Mouse (Mus musculus) liver, embryonic 14.5 days (tissue): ENCODE measurements at regions not wholly inside any gene's neighbourhood (a gene's known extent, or its start where the extent isn't known, plus 50 kb on each side); places are given as distances from the start of the nearest gene placed in this dataset.
A peak's percentile ranks its signal among the peaks of the same experiment; 100 is the strongest.

Experiments
- ATAC-seq: fragments of 200-750 bp; cut with Nextera tagmentation; 2 replicates; pipeline ENCODE4 v1.8.0; 2017; ENCODE audit warnings: moderate number of reproducible peaks, mild to moderate bottlenecking, moderate library complexity; ENCODE audit not compliant: insufficient read depth
- DNase-seq, 3 experiments: peaks; one replicate each; pipeline ENCODE4 v3.0.0-alpha.2; 2012 to 2013; ENCODE audit warnings: low read depth in 3 of 3, low spot score in 3 of 3
- H3K27ac ChIP-seq: fragments of 300-500 bp; sonication (generic); 2 replicates; pipeline ENCODE4 v1.5.1; 2014; ENCODE audit warnings: moderate library complexity, mild to moderate bottlenecking, control low read depth, inconsistent platforms
- H3K27me3 ChIP-seq: fragments of 300-500 bp; sonication (generic); 2 replicates; pipeline ENCODE4 v1.6.1; 2014; ENCODE audit warnings: mild to moderate bottlenecking, low read length, moderate library complexity; ENCODE audit not compliant: control insufficient read depth, insufficient read depth
- H3K36me3 ChIP-seq: fragments of 300-500 bp; sonication (generic); replicated peaks from 2 replicates; pipeline ENCODE4 v1.6.1; 2014; ENCODE audit warnings: low read depth; ENCODE audit not compliant: control insufficient read depth, insufficient read depth
- H3K4me1 ChIP-seq, 2 experiments: fragments of 200-500 bp in 1 of 2; fragments of 300-500 bp in 1 of 2; sonication (generic) in 1 of 2; replicated peaks; 2 replicates each; pipeline ENCODE4 v1.6.1; 2012 to 2014; ENCODE audit warnings: antibody characterized with exemption in 1 of 2, inconsistent platforms in 1 of 2, low read length in 1 of 2; ENCODE audit not compliant: control insufficient read depth in 2 of 2, insufficient read depth in 2 of 2
- H3K4me2 ChIP-seq: fragments of 300-500 bp; sonication (generic); 2 replicates; pipeline ENCODE4 v1.6.1; 2014; ENCODE audit warnings: low read depth, mild to moderate bottlenecking, control low read depth, moderate library complexity
- H3K4me3 ChIP-seq, 2 experiments: fragments of 200-500 bp in 1 of 2; fragments of 300-500 bp in 1 of 2; sonication (generic) in 1 of 2; 2 replicates each; pipeline ENCODE4 v1.5.1; 2012 to 2014; ENCODE audit warnings: low read depth in 2 of 2, low read length in 2 of 2, mild to moderate bottlenecking in 2 of 2, control low read depth in 1 of 2, inconsistent platforms in 1 of 2, moderate library complexity in 1 of 2; ENCODE audit not compliant: insufficient read depth in 1 of 2
- H3K9ac ChIP-seq: fragments of 300-500 bp; sonication (generic); replicated peaks from 2 replicates; pipeline ENCODE4 v1.6.1; 2014; ENCODE audit warnings: mild to moderate bottlenecking, control low read depth, moderate library complexity
- H3K9me3 ChIP-seq: fragments of 300-500 bp; sonication (generic); 2 replicates; pipeline ENCODE4 v1.6.1; 2016; ENCODE audit warnings: low read length, mixed read lengths; ENCODE audit not compliant: control insufficient read depth
- CTCF ChIP-seq: IDR thresholded peaks from 2 replicates; pipeline ENCODE4 v1.5.1; 2016; ENCODE audit warnings: antibody characterized with exemption, low read depth, control low read depth
- EP300 ChIP-seq: IDR thresholded peaks from 2 replicates; pipeline ENCODE4 v1.6.1; 2016; ENCODE audit warnings: antibody characterized with exemption, low read depth
- WGBS: fragments of 180-500 bp; shearing (Covaris S2); extraction: QIAGEN DNeasy Blood & Tissue Kit; methylation state at CpG from one replicate; pipeline ENCODE4 v1.1.7; 2014; ENCODE audit not compliant: insufficient replicate concordance; 5-methylcytosine and 5-hydroxymethylcytosine counted together

DNA sequence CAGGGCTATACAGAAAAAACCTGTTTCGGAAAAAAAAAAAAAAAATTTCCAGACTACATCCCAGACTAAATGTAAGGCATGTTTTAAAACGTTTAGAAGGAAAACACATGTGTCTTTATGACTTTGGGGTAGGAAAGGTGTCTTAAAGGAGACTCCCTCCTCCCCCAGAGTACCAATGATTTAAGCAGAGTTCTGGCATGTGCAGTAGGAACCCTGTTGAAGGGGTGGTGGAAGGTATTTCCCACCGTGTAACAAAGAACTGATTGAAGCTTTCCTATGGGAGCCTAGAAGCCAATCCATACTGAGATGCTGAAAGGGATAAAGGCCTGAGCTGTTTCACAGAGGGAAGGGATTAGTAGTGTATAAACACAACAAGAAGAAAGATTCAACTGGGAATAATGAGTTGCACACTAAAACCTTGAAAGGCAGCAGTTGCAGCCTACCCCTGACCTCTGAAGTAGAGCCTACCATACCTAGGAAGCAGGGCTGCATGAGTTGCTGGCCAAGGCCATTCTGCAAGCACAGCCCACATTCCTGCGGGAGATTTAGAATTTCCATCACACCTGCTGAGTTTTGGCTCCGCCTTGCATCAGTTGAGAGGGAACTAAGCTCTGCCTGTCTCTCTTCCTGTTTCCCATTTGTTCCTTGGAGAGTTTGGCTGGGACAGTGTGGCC lies 132.4 kb upstream of the Topaz1 start:
- 17% methylated on average over 5 of the region's 5 CpGs for WGBS
- Histone ChIP-seq H3K27ac (no peak overlapping the region), H3K4me2 (no peak overlapping the region), H3K4me1 (no peaks in the 10 kb centered on the region), H3K27me3 (no peaks in the 10 kb centered on the region), H3K36me3 (no peaks in the 10 kb centered on the region), H3K4me3 (no peak overlapping the region), H3K9me3 (no peaks in the 10 kb centered on the region), H3K9ac (no peak overlapping the region)
- no peak for ATAC-seq
- TF ChIP-seq EP300 (no peak), CTCF (no peak)
- DNase-seq, result no peak

- TF ChIP-seq EP300 (no peak), CTCF (peak; percentile 78)
- Histone ChIP-seq H3K36me3 (no peaks in the 10 kb centered on the region), H3K27ac (no peak overlapping the region), H3K4me3 (no peak overlapping the region), H3K9ac (no peak overlapping the region), H3K27me3 (no peaks in the 10 kb centered on the region), H3K4me1 (no peaks in the 10 kb centered on the region), H3K9me3 (no peaks in the 10 kb centered on the region), H3K4me2 (no peak overlapping the region)
- WGBS, result 17% methylated on average over 4 of the region's 4 CpGs
- no peak for ATAC-seq
- DNase-seq, result no peak
Measured at GRCm38 (mm10) chr9:122615351-122615750, 131.8 kb upstream of the Topaz1 start.

DNA sequence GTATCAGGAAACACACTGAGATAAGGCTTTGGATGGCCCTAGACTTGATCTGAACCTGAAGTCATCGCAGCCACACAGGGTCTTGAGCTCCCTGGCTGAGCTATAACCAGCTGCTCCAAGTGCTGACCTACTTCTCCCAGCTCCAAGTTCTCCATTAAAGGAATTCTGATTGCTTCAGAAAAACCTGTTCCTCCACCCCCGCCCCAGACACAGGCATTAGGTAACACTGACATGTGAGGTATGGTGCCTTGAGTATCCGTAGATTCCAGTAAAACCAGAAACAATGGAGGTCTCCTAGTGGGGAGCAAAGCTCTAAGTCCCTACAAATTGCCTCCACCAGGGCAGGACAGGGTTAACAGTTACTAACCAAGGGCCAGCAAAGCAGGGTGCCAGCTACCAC lies 129.4 kb upstream of the Topaz1 start:
- no peak for TF ChIP-seq EP300
- no peak for TF ChIP-seq CTCF
- H3K9me3 ChIP-seq, result no peaks in the 10 kb centered on the region
- H3K36me3 ChIP-seq, result no peaks in the 10 kb centered on the region
- 24% methylated on average over 3 of the region's 3 CpGs for WGBS
- no peak overlapping the region for H3K4me3 ChIP-seq
- no peak for ATAC-seq
- H3K27me3 ChIP-seq, result no peaks in the 10 kb centered on the region
- no peak overlapping the region for H3K9ac ChIP-seq
- DNase-seq, result no peak
- H3K4me2 ChIP-seq, result no peak overlapping the region
- H3K27ac ChIP-seq, result no peak overlapping the region
- H3K4me1 ChIP-seq, result no peaks in the 10 kb centered on the region

- Histone ChIP-seq H3K4me2 (no peak overlapping the region), H3K27me3 (no peaks in the 10 kb centered on the region), H3K9me3 (no peaks in the 10 kb centered on the region), H3K9ac (no peak overlapping the region), H3K27ac (no peak overlapping the region), H3K36me3 (no peaks in the 10 kb centered on the region), H3K4me1 (no peaks in the 10 kb centered on the region), H3K4me3 (no peak overlapping the region)
- no peak for DNase-seq
- WGBS, result 71% methylated on average over 1 of the region's 1 CpGs
- no peak for ATAC-seq
- TF ChIP-seq EP300, result no peak
- peak; percentile 33 for TF ChIP-seq CTCF
Measured at GRCm38 (mm10) chr9:122625081-122625480, 122.1 kb upstream of the Topaz1 start.

DNA sequence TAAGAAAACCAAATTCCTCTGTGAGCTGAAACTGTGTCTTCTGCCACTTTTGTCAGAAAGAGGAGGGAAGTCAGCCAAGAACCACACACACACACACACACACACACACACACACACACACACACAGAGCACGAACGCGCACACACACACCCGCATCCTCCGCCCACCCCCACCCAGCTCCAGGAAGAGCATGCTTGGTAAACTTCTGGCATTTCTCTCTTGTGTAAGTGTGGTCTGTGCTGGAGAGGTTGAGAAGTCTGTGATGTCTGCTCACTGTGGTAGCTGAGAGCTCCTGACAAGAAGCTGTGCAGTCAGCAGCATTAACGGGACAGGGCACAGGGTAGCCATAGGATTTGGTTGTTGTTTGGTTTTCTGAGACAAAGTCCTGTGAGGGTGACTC lies 120.8 kb upstream of the Topaz1 start:
- H3K9ac ChIP-seq, result no peak overlapping the region
- H3K4me1 ChIP-seq, result no peaks in the 10 kb centered on the region
- ATAC-seq, result no peak
- no peaks in the 10 kb centered on the region for H3K36me3 ChIP-seq
- no peak overlapping the region for H3K4me3 ChIP-seq
- 73% methylated on average over 6 of the region's 6 CpGs for WGBS
- no peaks in the 10 kb centered on the region for H3K27me3 ChIP-seq
- H3K27ac ChIP-seq, result no peak overlapping the region
- no peak overlapping the region for H3K4me2 ChIP-seq
- no peak for DNase-seq
- TF ChIP-seq CTCF (no peak), EP300 (no peak)
- H3K9me3 ChIP-seq, result no peaks in the 10 kb centered on the region
